Mouse (Mus musculus) liver, postnatal 0 days (tissue): ENCODE measurements around the gene Disp2.

Source experiments
- CTCF ChIP-seq: sonication (generic); IDR thresholded peaks from 2 replicates; pipeline ENCODE4 v1.5.1; 2016; ENCODE audit warnings: antibody characterized with exemption, low read depth
- EP300 ChIP-seq: IDR thresholded peaks from 2 replicates; pipeline ENCODE4 v1.6.1; 2016; ENCODE audit warnings: antibody characterized with exemption, low read depth, mild to moderate bottlenecking

DNA sequence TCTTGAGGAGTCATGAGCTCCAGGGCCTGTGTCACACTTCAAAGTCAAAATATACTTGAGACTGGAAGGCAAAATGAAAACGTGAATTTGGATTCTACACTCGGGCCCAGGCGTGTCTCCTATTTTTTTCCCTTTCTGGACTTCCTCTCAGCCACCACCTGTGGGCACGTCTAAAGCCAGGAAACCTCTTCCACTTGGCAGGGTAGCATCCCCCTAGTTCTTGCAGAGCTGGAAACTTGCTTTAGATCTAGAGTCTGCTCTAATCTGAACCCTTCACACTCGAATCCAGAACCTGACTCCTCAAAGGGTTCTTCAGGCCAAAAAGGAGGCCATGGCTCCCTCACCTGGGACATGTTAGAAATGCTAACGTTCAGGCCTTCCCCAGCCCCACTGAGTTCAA, 24.1 kb upstream of the Disp2 start:
- TF ChIP-seq CTCF (no peak), EP300 (no peak)
